Mouse (Mus musculus) intestine, embryonic 16.5 days (tissue): ENCODE results near the gene Zfp146. TPM values are rescaled to one million over a fixed set of nuclear protein-coding genes. Genes with fewer than 3 reads are reported as not detected.
A peak's percentile ranks its signal among the peaks of the same experiment; 100 is the strongest.
"Not testable (repeated sequence)": the region's sequence is repeated elsewhere in the genome, so short reads cannot be mapped to it uniquely, and the experiment has no call there.

ENCODE experiments used
- ATAC-seq: fragments of 200-750 bp; cut with Nextera tagmentation; 2 replicates; pipeline ENCODE4 v1.8.0; 2017; ENCODE audit warnings: moderate TSS enrichment, moderate library complexity
- H3K27ac ChIP-seq: fragments of 300-500 bp; sonication (generic); 2 replicates; pipeline ENCODE4 v1.5.1; 2014; ENCODE audit warnings: mild to moderate bottlenecking, low read length
- H3K27me3 ChIP-seq: fragments of 300-500 bp; sonication (generic); replicated peaks from 2 replicates; pipeline ENCODE4 v1.6.1; 2014; ENCODE audit warnings: low read length, control low read depth, mixed read lengths; ENCODE audit not compliant: control insufficient read depth, insufficient read depth
- H3K36me3 ChIP-seq: fragments of 300-500 bp; sonication (generic); 2 replicates; pipeline ENCODE4 v1.6.1; 2014; ENCODE audit warnings: low read length, control low read depth; ENCODE audit not compliant: control insufficient read depth, insufficient read depth
- H3K4me1 ChIP-seq: fragments of 300-500 bp; sonication (generic); 2 replicates; pipeline ENCODE4 v1.6.1; 2014; ENCODE audit warnings: low read length, control low read depth, mixed read lengths; ENCODE audit not compliant: control insufficient read depth, insufficient read depth
- H3K4me2 ChIP-seq: fragments of 300-500 bp; sonication (generic); 2 replicates; pipeline ENCODE4 v1.6.1; 2014; ENCODE audit warnings: low read depth, low read length, control low read depth
- H3K4me3 ChIP-seq: fragments of 300-500 bp; sonication (generic); 2 replicates; pipeline ENCODE4 v1.5.1; 2014; ENCODE audit warnings: mild to moderate bottlenecking, low read length
- H3K9ac ChIP-seq: fragments of 300-500 bp; sonication (generic); 2 replicates; pipeline ENCODE4 v1.6.1; 2014; ENCODE audit warnings: low read depth, low read length
- H3K9me3 ChIP-seq: fragments of 300-500 bp; sonication (generic); 2 replicates; pipeline ENCODE4 v1.6.1; 2016; ENCODE audit warnings: low read length, control low read depth; ENCODE audit not compliant: control insufficient read depth
- WGBS: fragments of 180-500 bp; shearing (Covaris S2); extraction: QIAGEN DNeasy Blood & Tissue Kit; methylation state at CpG from one replicate; pipeline ENCODE4 v1.1.7; 2014; 5-methylcytosine and 5-hydroxymethylcytosine counted together
- polyA plus RNA-seq: library from polyadenylated mRNA; unstranded; fragments of >200 nt; fragmentation: Nextera tagmentation; extraction: Ambion mirVana; gene quantifications from 2 replicates; pipeline ENCODE4 v1.2.1, GENCODE M21; 2015

Zfp146 gene
- polyA plus RNA-seq, 1 experiment from 2014 or later, result 9.7 TPM

GRCm38 (mm10) chr7:30202895-30203690 lies 33.5 kb upstream of the Zfp146 start:
- no peak overlapping the region for H3K9ac ChIP-seq
- no peak overlapping the region for H3K4me2 ChIP-seq
- H3K36me3 ChIP-seq, result no peaks in the 10 kb centered on the region
- H3K9me3 ChIP-seq, result no peaks in the 10 kb centered on the region
- no peak overlapping the region for H3K27ac ChIP-seq
- 73% methylated on average over 11 of the region's 11 CpGs for WGBS
- no peaks in the 10 kb centered on the region for H3K27me3 ChIP-seq
- no peak for ATAC-seq
- no peaks in the 10 kb centered on the region for H3K4me1 ChIP-seq
- no peak overlapping the region for H3K4me3 ChIP-seq

GRCm38 (mm10) chr7:30200661-30201060 lies 31.1 kb upstream of the Zfp146 start:
- not testable (repeated sequence) for H3K27ac ChIP-seq, H3K4me1 ChIP-seq, H3K4me3 ChIP-seq, ATAC-seq, H3K36me3 ChIP-seq, H3K4me2 ChIP-seq, H3K27me3 ChIP-seq, H3K9me3 ChIP-seq, H3K9ac ChIP-seq
- WGBS, result 85% methylated on average over 5 of the region's 5 CpGs

- Histone ChIP-seq H3K4me1 (peaks cover 4% of the 10 kb centered on the region; the same call in 1 of the 2 replicates), H3K9me3 (no peaks in the 10 kb centered on the region), H3K27ac (no peak overlapping the region), H3K9ac (no peak overlapping the region), H3K36me3 (no peaks in the 10 kb centered on the region), H3K4me3 (no peak overlapping the region), H3K4me2 (no peak overlapping the region), H3K27me3 (no peaks in the 10 kb centered on the region)
- 81% methylated on average over 5 of the region's 5 CpGs for WGBS
- no peak for ATAC-seq
Measured at GRCm38 (mm10) chr7:30200200-30200599, 30.6 kb upstream of the Zfp146 start.

GRCm38 (mm10) chr7:30199498-30200139 lies 30.1 kb upstream of the Zfp146 start:
- Histone ChIP-seq H3K9me3 (no peaks in the 10 kb centered on the region), H3K4me1 (peaks cover 7% of the 10 kb centered on the region; the same call in 1 of the 2 replicates), H3K27ac (no peak overlapping the region), H3K27me3 (no peaks in the 10 kb centered on the region), H3K4me2 (no peak overlapping the region), H3K9ac (no peak overlapping the region), H3K36me3 (no peaks in the 10 kb centered on the region), H3K4me3 (no peak overlapping the region)
- ATAC-seq, result no peak
- 77% methylated on average over 18 of the region's 18 CpGs for WGBS

- peaks cover 8% of the 10 kb centered on the region for H3K4me1 ChIP-seq
- no peak within 1 kb of the TSS for H3K4me3 ChIP-seq
- no peaks in the 10 kb centered on the region for H3K27me3 ChIP-seq
- no peak within 1 kb of the TSS for H3K9ac ChIP-seq
- H3K4me2 ChIP-seq, result no peak within 1 kb of the TSS
- 8% methylated on average over 8 of the region's 8 CpGs for WGBS
- ATAC-seq, result peak; percentile 31; the same call in 1 of the 2 replicates
- H3K36me3 ChIP-seq, result no peaks in the 10 kb centered on the region
- H3K27ac ChIP-seq, result no peak within 1 kb of the TSS
- H3K9me3 ChIP-seq, result no peaks in the 10 kb centered on the region
Measured at GRCm38 (mm10) chr7:30198481-30198971, 29.0 kb upstream of the Zfp146 start, which contains the start of gene Capns1. Gene Capns1 (minus strand): TSS chr7:30198811.

GRCm38 (mm10) chr7:30197592-30198129 lies 28.1 kb upstream of the Zfp146 start:
- H3K36me3 ChIP-seq, result no peaks in the 10 kb centered on the region
- peaks cover 16% of the 10 kb centered on the region for H3K4me1 ChIP-seq
- no peak overlapping the region for H3K9ac ChIP-seq
- WGBS, result 54% methylated on average over 5 of the region's 5 CpGs
- no peaks in the 10 kb centered on the region for H3K9me3 ChIP-seq
- H3K27me3 ChIP-seq, result no peaks in the 10 kb centered on the region
- no peak overlapping the region for H3K27ac ChIP-seq
- ATAC-seq, result no peak
- H3K4me3 ChIP-seq, result no peak overlapping the region
- H3K4me2 ChIP-seq, result no peak overlapping the region

GRCm38 (mm10) chr7:30196171-30196570 lies 26.6 kb upstream of the Zfp146 start:
- no peak overlapping the region for H3K27ac ChIP-seq
- no peak for ATAC-seq
- H3K27me3 ChIP-seq, result no peaks in the 10 kb centered on the region
- no peak overlapping the region for H3K9ac ChIP-seq
- H3K9me3 ChIP-seq, result no peaks in the 10 kb centered on the region
- WGBS, result 51% methylated on average over 6 of the region's 6 CpGs
- H3K4me3 ChIP-seq, result no peak overlapping the region
- peaks cover 16% of the 10 kb centered on the region for H3K4me1 ChIP-seq
- H3K36me3 ChIP-seq, result 0 out of 2 replicates have a peak, but pooled peaks cover 4% of the 10 kb centered on the region
- H3K4me2 ChIP-seq, result no peak overlapping the region

- Histone ChIP-seq H3K27me3 (no peaks in the 10 kb centered on the region), H3K4me1 (peaks cover 16% of the 10 kb centered on the region), H3K4me3 (peak overlapping the region; percentile 72), H3K9me3 (no peaks in the 10 kb centered on the region), H3K9ac (peak overlapping the region; percentile 88; the same call in 1 of the 2 replicates), H3K27ac (peak overlapping the region; percentile 80; the same call in 1 of the 2 replicates), H3K4me2 (peak overlapping the region; percentile 47; the same call in 1 of the 2 replicates), H3K36me3 (0 out of 2 replicates have a peak, but pooled peaks cover 4% of the 10 kb centered on the region)
- 59% methylated on average over 6 of the region's 6 CpGs for WGBS
- ATAC-seq, result no peak
Measured at GRCm38 (mm10) chr7:30195461-30195860, 25.9 kb upstream of the Zfp146 start.

GRCm38 (mm10) chr7:30194884-30195283 lies 25.3 kb upstream of the Zfp146 start:
- H3K27me3 ChIP-seq, result no peaks in the 10 kb centered on the region
- ATAC-seq, result peak; percentile 88
- WGBS, result under 1% methylated on average over 28 of the region's 28 CpGs
- peak overlapping the region; percentile 71 for H3K4me2 ChIP-seq
- peaks cover 7% of the 10 kb centered on the region; the same call in 1 of the 2 replicates for H3K36me3 ChIP-seq
- H3K4me3 ChIP-seq, result peak overlapping the region; percentile 72
- H3K27ac ChIP-seq, result peak overlapping the region; percentile 80
- no peaks in the 10 kb centered on the region for H3K9me3 ChIP-seq
- peaks cover 16% of the 10 kb centered on the region for H3K4me1 ChIP-seq
- H3K9ac ChIP-seq, result peak overlapping the region; percentile 88
